Mouse (Mus musculus): ENCODE data around the gene Crk. TPM values are rescaled to one million over a fixed set of nuclear protein-coding genes. Genes with fewer than 3 reads are reported as not detected.

The Crk gene
- polyA plus RNA-seq, 1 experiment: 43.0 TPM

DNA sequence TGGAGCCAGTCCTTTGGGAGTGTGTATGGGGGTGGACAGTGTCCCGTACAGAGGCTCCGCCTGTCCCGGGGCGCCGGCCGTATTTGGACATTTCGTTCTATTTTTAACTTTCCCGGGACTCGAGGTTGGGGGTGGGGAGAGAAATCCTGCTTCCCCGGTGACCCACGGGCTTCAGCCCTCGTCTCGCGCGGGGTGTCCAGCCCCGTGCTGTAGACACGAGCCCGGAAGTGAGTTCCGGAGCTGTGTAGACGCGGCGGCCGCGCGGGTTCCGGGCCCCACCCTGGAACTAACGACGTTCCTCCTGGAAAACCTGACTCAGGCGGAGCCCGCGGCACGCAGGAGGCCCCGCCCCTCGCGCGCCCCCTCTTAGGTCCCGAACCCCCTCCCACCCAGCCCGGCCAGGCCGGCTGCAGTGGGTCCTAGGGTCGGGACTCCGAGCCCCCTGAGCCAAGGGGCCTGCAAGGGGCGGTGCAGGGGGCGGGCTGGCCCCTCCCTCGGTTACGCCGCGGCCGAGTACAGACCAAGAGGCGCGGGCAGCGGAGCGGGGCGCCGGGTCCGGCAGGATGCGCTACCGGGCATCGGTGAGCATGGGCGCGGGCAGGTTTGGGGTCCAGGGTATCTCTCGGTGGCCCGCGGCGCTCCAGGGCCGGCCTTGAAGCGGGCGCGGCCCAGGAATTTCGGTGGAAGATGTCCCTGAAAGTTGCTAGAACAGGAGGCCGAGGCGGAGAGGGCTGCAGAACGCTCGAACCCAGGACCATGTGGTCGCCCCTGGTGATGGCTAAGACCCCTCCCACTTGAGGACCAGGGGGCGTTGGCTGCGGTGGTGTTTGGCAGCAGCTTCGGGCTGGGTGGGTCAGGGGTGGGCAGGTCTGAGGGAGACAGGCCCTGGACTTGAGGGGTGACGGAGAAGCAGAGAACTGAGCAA is 23.2 kb upstream of the Crk start:
- DNase-seq (ENCODE audit: low read depth): no peak

DNA sequence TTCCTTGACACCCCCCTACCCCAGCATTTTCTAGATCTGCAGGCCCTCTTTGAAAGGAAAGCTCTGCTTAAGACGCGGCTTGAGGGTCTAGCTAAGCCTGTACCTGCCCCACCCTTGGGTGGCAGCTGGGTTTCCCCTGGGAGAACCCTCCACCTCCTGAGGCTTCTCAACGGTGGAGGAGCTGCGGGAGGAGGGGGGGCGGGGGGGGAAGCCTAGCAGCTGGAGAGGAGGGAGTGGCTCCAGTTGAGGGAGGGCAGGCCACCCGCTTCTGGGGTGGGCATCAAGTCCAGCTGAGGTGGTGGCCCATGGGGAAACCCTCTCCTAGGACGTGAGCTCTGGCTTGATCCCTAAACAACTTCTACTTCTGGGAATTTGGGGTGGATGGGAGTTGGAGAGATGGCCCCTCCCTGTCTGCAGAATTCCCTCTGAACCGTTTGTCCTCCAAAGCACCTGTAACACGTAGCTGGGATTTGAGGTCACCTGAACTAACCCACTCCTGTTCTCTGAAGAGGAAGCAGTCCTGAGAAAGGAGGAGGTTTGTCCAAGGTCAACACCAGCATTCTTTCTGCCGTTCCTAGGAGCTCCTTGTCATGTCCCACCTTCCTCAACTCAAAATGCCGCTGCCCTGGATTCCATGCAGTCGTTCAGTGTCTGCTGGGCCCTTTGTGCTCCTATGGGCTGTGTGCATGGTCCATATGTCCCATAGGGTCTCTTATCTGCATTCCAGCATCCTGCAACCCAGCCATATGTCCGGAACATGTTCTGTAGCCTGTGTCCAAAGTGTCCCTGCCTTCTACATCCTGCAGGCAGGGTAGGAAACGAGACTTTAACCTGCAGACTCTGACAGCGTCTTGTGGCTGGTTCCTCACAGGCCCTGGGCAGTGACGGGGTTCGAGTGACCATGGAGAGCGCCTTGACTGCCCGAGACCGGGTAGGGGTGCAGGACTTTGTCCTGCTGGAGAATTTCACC is 22.2 kb upstream of the Crk start:
- DNase-seq (ENCODE audit: low read depth): no peak

DNA sequence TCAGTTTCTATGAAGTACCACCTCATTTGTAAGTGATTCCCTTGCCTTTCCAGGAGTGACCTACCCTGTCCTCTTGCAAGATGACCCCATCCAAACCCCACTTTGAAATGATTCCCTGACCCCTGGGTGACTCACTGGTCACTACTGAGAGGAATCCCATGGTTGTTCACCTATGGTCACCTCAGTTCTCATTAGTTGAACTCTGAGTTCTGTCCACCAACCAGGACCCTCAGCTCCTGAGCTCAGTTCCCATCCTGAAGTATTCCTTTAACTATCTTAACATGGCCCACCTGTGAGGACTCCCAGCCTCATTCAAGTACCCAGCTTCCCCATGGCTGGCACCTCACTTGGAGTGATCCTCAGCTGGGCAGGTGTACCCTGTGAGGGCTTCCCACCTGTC is 21.2 kb upstream of the Crk start:
- DNase-seq (ENCODE audit: low read depth): no peak

DNA sequence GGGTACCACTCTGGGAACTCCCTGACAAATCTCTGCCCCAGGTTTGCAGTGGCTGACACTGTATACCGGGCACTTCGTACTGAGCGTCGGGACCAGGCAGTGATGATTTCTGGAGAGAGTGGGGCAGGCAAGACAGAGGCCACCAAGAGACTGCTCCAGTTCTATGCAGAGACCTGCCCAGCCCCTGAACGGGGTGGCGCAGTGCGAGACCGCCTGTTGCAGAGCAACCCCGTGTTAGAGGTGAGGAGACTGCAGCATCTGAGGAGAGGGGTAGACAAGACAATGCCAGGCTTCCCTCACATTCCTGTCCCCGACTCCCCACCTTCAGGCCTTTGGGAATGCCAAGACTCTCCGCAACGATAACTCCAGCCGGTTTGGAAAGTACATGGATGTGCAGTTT is 20.7 kb upstream of the Crk start:
- DNase-seq (ENCODE audit: low read depth): no peak

DNA sequence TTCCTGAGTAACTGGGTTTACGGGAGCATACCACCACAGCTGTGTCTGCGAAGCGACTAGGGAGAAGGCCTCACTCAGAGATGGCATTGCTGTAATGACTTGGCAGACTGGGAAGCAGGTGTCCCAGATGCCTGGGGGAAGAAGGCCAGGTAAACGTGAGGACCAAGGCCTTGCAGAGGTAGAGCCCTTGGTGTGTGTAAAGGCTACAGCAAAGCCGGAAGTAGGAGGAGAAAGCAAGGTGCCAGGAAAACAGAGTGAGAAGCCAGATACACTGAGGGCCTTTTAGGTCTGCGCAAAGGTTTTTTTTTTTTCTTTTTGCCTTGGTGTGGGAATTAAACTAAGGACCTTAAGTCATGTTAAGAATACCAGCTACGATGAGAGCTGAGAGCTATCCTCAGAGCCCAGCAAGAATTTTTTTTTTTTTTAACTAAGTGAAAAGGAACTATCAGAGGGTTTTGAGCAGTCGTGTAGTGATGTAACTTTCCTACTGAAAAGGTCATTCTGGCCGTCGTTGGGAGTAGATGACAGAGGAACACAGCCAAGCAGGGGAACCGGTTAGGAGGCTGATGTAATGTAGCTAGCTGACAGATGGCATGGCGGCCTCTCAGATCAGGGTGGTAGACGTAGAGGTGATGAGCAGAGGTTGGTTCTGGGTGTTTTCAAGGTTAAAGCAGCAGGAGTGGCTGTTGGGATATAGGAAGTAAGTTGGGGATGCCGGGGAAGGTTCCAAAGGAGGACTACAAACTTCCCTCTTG is 19.9 kb upstream of the Crk start:
- no peak for DNase-seq (ENCODE audit: low read depth)

DNA sequence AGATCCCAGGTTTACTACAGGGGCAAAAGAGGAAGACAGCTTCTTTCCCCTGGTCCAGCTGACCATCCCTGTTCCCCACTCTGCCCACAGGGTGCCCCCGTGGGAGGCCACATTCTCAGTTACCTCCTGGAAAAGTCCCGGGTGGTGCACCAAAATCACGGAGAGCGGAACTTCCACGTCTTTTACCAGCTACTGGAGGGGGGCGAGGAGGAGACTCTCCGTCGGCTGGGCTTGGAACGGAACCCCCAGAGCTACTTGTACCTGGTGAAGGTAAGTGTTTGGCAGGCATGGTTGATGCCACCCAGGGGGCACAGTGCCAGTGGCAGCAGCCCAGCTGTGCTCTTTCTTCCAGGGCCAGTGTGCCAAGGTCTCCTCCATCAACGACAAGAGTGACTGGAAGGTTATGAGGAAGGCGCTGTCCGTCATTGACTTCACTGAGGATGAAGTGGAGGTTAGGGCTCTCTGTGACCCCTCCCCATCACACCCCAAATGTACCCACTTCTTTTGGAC is 18.9 kb upstream of the Crk start:
- DNase-seq (ENCODE audit: low read depth): no peak

DNA sequence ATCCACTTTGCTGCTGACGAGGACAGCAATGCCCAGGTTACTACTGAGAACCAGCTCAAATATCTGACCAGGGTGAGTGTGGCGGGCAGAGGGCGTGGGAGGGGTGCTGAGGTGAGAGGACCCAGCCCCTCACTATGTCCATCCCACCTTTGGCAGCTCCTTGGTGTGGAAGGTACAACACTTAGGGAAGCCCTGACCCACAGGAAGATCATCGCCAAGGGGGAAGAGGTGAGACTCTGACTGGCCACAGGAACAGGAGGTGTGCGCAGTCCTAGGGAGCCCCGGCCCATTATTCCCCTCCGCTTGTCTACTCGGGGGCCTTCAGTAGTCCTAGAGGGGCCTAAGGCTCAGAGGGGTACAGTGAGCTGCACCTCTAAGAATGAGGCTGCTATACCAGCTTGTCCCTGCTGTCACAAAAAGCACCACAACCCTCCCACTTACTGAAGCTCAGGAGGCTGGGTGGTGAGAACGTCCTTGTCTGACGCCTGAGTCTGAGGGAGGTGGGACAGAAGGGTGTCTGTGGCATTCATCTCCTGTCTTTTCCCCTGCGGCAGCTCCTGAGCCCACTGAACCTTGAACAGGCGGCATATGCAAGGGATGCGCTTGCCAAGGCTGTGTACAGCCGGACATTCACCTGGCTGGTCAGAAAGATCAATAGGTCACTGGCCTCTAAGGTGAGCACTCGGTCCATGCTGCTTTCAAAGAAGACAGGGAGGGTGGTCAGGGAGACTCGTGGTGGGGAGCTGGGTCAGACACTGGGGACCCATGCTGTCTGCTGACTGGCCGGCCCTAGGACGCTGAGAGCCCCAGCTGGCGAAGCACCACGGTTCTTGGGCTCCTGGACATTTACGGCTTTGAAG is 17.9 kb upstream of the Crk start:
- DNase-seq (ENCODE audit: low read depth): no peak

DNA sequence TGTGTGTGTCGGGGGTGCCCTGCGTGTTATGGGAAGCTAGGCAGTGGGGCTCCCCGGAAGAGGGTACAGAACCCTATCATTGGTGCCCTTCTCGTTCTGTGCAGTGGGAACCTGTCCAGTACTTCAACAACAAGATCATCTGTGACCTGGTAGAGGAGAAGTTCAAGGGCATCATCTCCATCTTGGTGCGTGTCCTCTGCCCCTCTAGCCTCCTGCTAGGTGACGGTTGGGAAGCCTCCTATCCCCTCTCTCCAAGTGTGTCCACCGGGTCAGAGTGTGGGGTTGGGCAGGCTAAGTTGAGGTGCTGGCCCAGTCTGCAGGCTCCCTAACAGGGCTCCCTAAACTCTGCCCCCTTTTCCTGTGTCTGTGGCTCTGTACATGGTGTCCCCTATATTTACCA is 16.9 kb upstream of the Crk start:
- no peak for DNase-seq (ENCODE audit: low read depth)

DNA sequence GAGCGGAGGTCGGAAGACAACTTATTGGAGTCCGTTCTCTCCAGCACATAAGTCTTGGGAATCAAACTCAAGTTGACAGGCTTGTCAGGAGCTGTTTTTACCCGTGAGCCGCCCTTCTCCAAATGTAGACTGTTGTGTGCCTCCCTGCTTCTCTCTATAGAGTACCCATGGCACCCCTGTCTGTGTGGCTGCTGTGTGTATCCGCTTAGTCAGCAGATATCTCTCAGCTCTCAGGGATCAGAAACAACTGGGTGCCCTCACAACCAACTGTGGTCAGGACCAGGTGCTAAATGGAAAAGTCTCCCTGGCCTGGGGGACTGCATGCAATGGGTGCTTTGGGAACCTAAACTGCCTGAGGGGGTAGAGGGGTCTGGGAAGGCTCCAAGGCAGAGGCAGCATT is 12.8 kb upstream of the Crk start:
- no peak for DNase-seq (ENCODE audit: low read depth)

DNA sequence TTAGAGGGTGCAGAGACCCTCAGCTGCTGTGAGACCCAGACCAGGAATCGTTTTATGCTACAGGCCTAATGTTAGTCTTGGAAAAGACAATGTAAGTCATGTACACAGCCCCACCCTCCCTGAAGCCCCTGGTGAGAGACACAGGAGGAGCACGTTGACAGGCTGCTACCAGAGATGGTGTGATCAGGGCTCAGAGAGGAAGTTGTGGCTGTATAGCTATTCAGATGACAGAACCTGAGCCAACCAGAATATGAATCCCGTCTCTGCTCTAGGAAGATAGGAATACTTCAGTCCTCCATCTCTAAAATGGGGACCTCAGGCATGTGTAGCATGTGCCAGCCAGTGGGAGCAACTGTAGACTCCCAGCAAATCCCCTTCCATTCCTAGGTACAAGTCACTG is 10.4 kb upstream of the Crk start:
- DNase-seq (ENCODE audit: low read depth): no peak

DNA sequence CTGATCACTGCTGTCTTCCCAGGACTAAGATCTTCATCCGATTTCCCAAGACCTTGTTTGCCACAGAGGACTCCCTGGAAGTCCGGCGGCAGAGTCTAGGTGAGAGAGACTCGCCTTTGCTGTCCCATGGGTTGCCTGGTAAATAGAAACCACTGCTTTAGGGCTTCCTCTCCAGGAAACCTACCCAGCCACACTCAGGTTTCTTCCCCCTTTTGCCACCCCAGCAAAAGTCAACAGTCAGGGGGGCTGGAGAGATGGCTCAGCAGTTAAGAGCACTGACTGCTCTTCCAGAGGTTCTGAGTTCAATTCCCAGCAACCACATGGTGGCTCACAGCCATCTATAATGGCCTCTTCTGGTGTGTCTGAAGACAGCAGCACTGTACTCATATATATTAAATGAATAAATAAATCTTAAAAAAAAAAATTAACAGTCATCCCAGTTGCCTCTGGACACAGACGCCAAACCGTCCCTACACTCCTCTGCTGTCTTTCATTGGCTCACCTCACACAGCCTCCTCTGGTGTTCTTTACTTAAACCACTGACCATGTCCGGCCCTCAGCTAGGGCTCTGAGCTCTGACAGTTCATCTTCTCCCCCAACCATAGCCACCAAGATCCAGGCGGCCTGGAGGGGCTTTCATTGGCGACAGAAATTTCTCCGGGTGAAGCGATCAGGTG is 9.7 kb upstream of the Crk start:
- DNase-seq (ENCODE audit: low read depth): no peak

DNA sequence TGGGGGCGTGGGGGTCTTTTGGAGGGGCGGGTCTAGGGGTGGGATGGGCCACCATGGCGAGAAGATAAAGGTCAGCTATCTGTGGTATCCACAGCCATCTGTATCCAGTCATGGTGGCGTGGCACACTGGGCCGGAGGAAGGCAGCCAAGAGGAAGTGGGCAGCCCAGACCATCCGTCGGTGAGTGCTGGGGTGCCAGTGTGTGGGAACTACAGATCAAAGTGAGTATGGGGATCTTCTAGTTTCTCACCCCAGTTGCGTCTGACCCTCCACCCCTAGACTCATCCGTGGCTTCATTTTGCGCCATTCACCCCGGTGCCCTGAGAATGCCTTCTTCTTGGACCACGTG is 9.2 kb upstream of the Crk start:
- DNase-seq (ENCODE audit: low read depth): no peak

DNA sequence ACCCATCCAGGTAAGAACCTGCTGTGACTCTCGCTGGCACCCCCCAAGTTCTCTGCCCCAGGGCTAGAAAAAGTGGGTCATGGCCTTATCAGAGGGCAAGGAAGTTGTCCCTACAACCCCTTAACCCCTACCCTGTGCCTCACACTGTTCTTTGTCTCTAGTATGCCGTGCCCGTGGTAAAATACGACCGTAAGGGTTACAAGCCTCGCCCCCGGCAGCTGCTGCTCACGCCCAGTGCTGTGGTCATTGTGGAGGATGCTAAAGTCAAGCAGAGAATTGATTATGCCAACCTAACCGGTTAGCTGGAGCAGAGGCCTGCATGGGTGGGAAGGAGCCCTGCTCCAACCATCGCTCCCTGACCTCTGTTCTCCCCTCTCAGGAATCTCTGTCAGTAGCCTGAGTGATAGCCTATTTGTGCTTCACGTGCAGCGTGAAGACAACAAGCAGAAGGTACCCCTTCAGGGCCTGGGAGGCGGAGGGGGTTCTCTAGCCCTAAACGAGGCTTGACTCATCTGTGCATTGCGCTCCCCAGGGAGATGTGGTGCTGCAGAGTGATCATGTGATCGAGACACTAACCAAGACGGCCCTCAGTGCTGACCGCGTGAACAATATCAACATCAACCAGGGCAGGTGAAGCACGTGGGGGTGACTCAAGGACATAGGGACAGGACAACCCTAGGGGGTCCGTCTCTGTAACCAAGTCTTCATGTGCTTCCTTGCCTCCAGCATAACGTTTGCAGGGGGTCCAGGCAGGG is 7.5 kb upstream of the Crk start:
- no peak for DNase-seq (ENCODE audit: low read depth)

DNA sequence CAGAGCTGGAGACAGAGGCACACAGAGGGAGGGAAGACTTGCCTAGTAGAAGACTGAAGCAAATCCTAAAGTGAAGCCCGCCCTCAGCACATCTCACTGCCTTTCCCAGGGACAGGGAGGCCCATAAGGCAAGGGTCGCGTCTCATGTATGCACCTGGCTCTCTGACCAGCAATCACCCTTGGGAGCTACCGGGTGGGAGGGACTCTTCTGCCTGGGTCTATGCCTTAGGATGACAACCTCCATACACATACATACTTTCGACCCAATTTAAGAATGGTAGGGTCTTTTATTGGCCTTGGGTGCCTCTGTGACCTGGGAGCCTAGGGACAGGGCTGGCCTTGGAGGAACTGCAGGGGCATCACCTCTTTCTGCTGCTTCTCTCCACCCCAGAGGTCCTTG is 5.6 kb upstream of the Crk start:
- DNase-seq (ENCODE audit: low read depth): no peak

DNA sequence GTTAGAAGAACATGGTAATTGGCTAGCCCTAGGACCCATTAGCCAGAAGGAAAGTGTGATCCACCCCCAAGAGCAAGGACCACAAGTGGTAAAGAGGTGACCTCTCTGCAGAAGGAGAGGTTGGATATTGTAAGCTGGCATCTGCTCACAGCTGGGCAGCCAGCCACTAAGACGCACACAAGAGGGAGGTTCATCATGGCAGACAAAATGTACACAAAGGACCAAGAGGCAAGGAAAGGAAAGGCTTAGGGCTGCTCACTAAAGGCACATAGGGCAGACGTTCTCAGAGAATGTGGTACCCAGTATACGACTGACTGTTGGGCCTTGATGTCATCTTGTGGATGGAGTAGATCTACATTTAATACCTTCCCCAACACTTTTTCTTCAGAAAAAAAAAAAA is 4.2 kb upstream of the Crk start:
- DNase-seq (ENCODE audit: low read depth): no peak

DNA sequence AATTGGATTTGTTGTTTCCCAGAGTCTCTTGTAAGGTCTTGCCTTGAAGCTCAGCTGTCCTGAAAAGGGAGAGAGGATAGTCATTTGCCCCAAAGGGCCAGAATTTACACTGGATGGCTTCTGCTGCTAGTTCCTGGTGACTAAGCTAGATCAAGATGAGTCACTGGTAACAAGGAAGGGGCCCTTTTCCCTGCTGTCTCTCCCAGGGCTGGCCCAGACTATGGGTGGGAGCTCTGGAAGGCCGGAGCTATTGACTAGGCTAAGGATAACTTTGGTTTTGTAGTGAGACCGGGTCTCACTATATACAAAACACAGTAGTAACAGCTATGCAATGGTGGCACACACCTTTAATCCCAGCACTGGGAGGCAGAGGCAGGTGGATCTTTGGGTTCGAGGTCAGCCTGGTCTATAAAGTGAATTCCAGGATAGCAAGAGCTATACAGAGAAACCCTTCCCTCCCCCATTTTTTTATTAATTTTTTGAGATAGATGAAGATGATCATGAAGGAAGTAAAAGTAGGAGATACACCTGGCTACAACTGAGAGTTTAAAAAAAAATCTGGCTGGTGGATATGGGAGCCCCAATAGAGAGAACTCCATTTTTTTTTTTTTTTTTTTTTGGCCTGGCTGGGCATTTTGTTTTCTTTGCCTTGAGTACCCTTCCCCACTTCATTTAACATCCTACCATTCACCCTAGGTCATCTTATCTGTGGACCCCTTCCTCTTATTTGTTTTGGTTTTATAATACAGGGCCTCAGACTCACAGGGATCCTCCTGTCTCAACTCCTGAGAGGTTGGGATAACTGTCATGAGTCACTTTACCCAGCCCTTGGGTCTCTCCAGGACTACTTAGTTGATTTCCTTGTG is 945 bp upstream of the Crk start:
- no peak for DNase-seq (ENCODE audit: low read depth)

DNA sequence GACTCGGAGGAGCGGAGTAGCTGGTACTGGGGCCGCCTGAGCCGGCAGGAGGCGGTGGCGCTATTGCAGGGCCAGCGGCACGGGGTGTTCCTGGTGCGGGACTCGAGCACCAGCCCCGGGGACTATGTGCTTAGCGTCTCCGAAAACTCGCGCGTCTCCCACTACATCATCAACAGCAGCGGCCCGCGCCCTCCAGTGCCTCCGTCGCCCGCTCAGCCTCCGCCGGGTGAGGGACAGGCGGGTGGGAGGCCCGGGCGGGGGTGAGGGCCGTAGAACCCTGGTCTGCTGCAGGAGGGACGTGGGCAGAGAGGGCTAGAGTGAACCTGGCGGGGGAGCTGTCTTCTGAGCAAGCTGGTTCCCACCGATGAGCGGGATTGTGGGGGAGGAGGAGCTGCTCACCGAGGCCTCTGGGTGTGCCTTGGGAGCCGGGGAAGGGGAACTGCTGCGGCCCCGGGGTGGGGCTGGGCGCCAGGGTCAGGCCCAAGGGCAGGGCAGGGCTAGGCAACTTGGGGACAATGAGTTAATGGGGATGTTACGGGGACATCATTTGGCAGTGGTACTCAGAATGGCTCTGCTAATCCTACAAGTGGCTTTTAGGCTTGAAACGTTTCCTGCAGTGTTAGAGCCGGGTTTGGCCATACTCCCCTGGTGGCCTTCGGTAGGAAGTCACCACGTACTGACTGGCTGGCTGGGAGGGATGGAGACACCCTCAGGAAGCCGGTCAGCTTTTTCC is 546 bp downstream of the Crk start:
- DNase-seq (ENCODE audit: low read depth): no peak

DNA sequence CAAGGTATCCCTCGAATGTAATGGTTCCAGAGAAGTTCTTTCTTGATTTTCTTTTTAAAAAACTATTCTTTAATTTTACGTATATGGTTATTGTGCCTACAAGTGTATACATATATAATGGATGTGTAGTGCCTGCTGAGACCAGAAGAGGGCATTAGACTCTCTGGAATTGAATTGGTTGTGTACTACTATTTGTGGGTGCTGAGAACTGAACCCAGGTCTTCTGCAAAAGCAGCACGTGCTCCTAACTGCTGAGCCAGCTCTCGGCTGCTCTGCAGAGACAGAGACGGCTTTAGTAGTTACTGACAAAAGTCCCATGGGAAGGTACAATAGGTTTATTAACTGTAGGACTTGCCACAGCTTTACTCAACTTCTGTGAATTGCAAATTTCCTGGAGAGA is 5.4 kb downstream of the Crk start:
- DNase-seq (ENCODE audit: low read depth): no peak
